Mouse (Mus musculus) embryonic fibroblast, embryonic 13.5 days (primary cell): ENCODE results near the gene Prickle2.

ENCODE experiments used
- CTCF ChIP-seq: IDR thresholded peaks from 2 replicates; pipeline ENCODE4 v1.5.1; 2011; ENCODE audit warnings: mild to moderate bottlenecking, control low read depth, low read length, moderate library complexity, borderline replicate concordance; ENCODE audit not compliant: insufficient read depth
- POLR2A ChIP-seq: IDR thresholded peaks from 2 replicates; pipeline ENCODE4 v1.6.1; 2011; ENCODE audit warnings: low read depth, mild to moderate bottlenecking, control low read depth, low read length, moderate library complexity

GRCm38 (mm10) chr6:92555675-92556074 is 150.3 kb downstream of the Prickle2 start:
- TF ChIP-seq POLR2A, result no peak
- no peak for TF ChIP-seq CTCF
